Mouse (Mus musculus): ENCODE results near the gene Paxx. TPM values are rescaled to one million over a fixed set of nuclear protein-coding genes. Genes with fewer than 3 reads are reported as not detected.
A peak's percentile ranks its signal among the peaks of the same experiment; 100 is the strongest.

Gene Paxx
- total RNA-seq, 1 experiment from 2014 or later = 38.3 TPM

GRCm38 (mm10) chr2:25457022-25457896, 3.6 kb downstream of the Paxx start:
- no peak for ATAC-seq (ENCODE audit: extremely low read depth, insufficient number of reproducible peaks, low FRiP score, poor library complexity, severe bottlenecking)

GRCm38 (mm10) chr2:25456205-25456953, 4.5 kb downstream of the Paxx start, which contains the start of gene Clic3:
Gene Clic3, plus strand, starts transcription at chr2:25456838.
- ATAC-seq (ENCODE audit: extremely low read depth, insufficient number of reproducible peaks, low FRiP score, poor library complexity, severe bottlenecking) = no peak

- ATAC-seq (ENCODE audit: extremely low read depth, insufficient number of reproducible peaks, low FRiP score, poor library complexity, severe bottlenecking) = no peak
Observed at GRCm38 (mm10) chr2:25452951-25453350, 7.9 kb downstream of the Paxx start.

- ATAC-seq (ENCODE audit: extremely low read depth, insufficient number of reproducible peaks, low FRiP score, poor library complexity, severe bottlenecking) = no peak
Observed at GRCm38 (mm10) chr2:25450853-25451647, 9.8 kb downstream of the Paxx start.

- no peak for ATAC-seq (ENCODE audit: extremely low read depth, insufficient number of reproducible peaks, low FRiP score, poor library complexity, severe bottlenecking)
Observed at GRCm38 (mm10) chr2:25442682-25443081, 18.2 kb downstream of the Paxx start.

GRCm38 (mm10) chr2:25441067-25441466, 19.8 kb downstream of the Paxx start:
- ATAC-seq (ENCODE audit: extremely low read depth, insufficient number of reproducible peaks, low FRiP score, poor library complexity, severe bottlenecking) = no peak

GRCm38 (mm10) chr2:25436286-25436820, 24.5 kb downstream of the Paxx start:
- no peak for ATAC-seq (ENCODE audit: extremely low read depth, insufficient number of reproducible peaks, low FRiP score, poor library complexity, severe bottlenecking)

GRCm38 (mm10) chr2:25434292-25434691, 26.6 kb downstream of the Paxx start:
- ATAC-seq (ENCODE audit: extremely low read depth, insufficient number of reproducible peaks, low FRiP score, poor library complexity, severe bottlenecking) = no peak

GRCm38 (mm10) chr2:25433101-25433500, 27.8 kb downstream of the Paxx start:
- ATAC-seq (ENCODE audit: extremely low read depth, insufficient number of reproducible peaks, low FRiP score, poor library complexity, severe bottlenecking) = no peak

GRCm38 (mm10) chr2:25432326-25433098, 28.4 kb downstream of the Paxx start:
- ATAC-seq (ENCODE audit: extremely low read depth, insufficient number of reproducible peaks, low FRiP score, poor library complexity, severe bottlenecking) = no peak

- no peak for ATAC-seq (ENCODE audit: extremely low read depth, insufficient number of reproducible peaks, low FRiP score, poor library complexity, severe bottlenecking)
Observed at GRCm38 (mm10) chr2:25431308-25431855, 29.5 kb downstream of the Paxx start.

- no peak for ATAC-seq (ENCODE audit: extremely low read depth, insufficient number of reproducible peaks, low FRiP score, poor library complexity, severe bottlenecking)
Observed at GRCm38 (mm10) chr2:25430395-25431233, 30.3 kb downstream of the Paxx start.

- no peak for ATAC-seq (ENCODE audit: extremely low read depth, insufficient number of reproducible peaks, low FRiP score, poor library complexity, severe bottlenecking)
Observed at GRCm38 (mm10) chr2:25429435-25430180, 31.3 kb downstream of the Paxx start.

- ATAC-seq (ENCODE audit: extremely low read depth, insufficient number of reproducible peaks, low FRiP score, poor library complexity, severe bottlenecking) = peak; percentile 69
Observed at GRCm38 (mm10) chr2:25428442-25429236, 32.3 kb downstream of the Paxx start, which contains the start of gene Abca2. Gene Abca2, plus strand, starts transcription at chr2:25428703.

GRCm38 (mm10) chr2:25427256-25427655, 33.6 kb downstream of the Paxx start:
- ATAC-seq (ENCODE audit: extremely low read depth, insufficient number of reproducible peaks, low FRiP score, poor library complexity, severe bottlenecking) = no peak

- ATAC-seq (ENCODE audit: extremely low read depth, insufficient number of reproducible peaks, low FRiP score, poor library complexity, severe bottlenecking) = peak; percentile 57
Observed at GRCm38 (mm10) chr2:25426721-25427191, 34.1 kb downstream of the Paxx start.
